Mouse (Mus musculus): ENCODE measurements around the gene Dnaaf2. TPM values are rescaled to one million over a fixed set of nuclear protein-coding genes. Genes with fewer than 3 reads are reported as not detected.

Dnaaf2 gene
- total RNA-seq, 2 experiments from 2014 or later: 2.5 to 2.6 TPM

DNA sequence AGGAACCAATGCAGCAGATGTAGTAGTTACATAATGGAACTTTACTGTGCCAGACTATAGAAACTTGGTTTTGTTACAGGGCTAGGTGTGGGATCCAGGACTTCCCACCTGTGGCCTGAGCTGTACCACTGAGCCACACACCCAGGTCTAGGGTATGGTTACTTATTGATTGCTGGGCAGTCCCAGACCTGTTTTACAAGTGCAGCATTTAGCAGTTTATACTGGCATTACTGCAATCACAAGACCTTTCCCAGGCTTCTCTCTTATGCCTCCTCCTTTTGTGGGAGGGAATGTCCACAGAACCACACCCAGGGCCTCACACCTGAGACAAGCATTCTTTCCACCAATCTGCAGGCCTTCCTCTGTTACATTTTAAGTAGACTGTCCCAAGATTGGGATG is 756 bp upstream of the Dnaaf2 start:
- intact Hi-C loops (cut with DNase I): loop anchor here (5.0 kb wide), 1 partner anchor 98 kb away; the partner anchor contains the start of gene Klhdc2
- no peak for DNase-seq

GRCm38 (mm10) chr12:69197378-69198163 is 658 bp downstream of the Dnaaf2 start:
- DNase-seq: peak; percentile 58
- intact Hi-C loops (cut with DNase I): loop anchor here (5.0 kb wide), 1 partner anchor 100 kb away; the partner anchor contains the start of gene Klhdc2

DNA sequence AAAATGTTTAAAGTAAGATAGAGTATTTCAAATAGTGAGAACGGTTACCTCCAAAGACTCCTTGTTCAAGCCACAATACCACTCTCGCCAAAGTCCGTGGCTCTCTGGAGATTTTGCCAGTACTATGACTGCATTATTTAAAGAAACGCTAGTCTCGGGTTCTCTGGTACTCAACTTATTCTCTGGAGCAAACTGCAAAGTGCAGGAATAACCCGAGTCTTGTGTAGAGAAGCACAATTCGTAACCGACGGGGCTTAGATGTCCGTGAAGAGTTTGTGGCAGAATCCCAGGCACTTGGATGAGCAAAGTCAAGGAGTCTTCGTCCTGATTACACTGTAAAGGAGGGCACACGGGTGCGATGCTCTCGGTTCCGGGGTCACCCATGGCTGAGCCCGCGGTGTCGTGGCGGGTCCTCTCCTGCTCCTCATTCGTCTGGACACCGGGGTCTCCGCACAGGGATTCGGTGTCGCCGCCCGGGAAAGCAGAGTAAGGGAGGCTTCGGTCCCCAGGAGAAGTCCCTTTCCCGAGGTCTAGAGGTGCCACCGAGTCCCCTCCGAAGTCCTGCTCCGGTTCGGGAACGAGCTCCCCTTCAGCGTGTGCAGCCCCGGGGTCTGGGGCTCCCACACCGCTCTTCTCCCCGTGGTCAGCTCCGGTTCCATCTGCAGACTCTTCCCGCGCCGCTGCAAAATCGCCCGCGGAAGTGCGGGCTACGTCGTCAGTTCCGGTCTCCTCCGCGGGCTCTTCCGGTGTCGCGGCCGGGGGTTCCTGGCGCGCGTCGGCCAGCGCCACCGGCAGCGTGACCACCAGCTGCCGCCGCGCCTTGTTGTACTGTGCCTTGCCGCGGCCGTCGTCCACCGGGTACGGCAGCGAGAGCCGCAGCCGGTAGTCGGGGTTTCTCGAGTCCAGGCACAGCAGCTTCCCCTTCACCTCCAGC is 1.5 kb downstream of the Dnaaf2 start, which contains the start of gene Gm49383:
Gene Gm49383 (minus strand): TSS at position 661 of the 934 bp plus-strand sequence.
- intact Hi-C loops (cut with DNase I): loop anchor here (5.0 kb wide), 1 partner anchor 101 kb away; the partner anchor contains the start of gene Klhdc2
- peak; percentile 72 for DNase-seq

DNA sequence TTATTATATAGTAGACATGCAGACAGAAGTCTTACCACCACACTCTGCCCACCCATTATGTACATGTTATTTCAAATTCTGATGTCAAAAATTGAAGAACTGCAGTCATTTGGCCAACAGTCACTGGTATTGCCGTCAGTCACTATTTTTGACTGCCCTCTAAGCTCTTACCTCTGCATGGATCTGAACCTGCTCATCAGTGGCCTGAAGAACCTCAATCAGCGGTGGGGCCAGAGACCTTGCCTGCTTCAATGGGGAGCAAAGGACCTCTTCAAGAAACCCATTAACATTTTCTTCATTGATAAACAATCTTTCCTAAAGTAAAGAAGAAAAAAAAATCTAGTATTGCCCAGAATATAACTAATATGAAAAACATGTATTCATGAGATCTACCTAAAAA is 5.6 kb downstream of the Dnaaf2 start:
- intact Hi-C loops (cut with DNase I): no loop called here
- DNase-seq: no peak

DNA sequence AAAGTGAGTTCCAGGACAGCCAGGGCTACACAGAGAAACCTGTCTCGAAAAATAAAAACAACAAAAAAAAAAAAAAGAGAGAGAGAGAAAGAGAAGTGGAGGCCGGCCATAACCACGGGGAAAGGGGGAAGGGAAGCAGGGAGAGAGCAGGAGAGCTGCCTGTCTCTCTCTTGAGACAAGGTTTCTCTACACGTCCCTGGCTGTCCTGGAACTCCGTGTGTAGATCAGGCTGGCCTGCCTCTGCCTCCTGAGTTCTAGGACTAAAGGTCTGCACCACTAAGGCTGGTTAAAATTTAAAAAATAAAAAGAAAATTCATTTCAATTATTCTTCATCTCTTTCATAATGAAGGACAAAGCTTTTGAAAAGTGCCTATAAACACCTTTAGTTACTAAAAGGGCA is 6.8 kb downstream of the Dnaaf2 start:
- no peak for DNase-seq
- intact Hi-C loops (cut with DNase I): no loop called here

- intact Hi-C loops (cut with DNase I): no loop called here
Observed at GRCm38 (mm10) chr12:69190522-69190921, 7.7 kb downstream of the Dnaaf2 start.

DNA sequence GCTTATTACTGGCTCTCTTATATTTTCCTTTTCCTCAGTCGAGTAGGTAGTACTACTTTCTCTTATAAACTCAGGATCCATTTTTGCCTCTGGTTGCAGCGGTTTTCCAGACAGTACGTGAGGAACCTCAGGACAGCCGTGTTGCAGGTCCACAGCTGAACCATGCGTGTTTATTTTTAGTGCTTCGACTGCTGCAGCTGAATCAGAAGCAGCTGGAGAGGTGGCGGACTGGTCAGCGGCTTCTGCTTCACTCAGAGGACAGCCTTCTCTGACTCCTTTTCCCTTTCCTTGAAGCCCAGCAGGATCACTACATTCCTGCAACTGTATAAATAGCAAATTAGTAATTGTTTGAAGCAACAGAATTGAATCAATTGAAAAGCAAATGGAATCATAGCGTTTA is 8.2 kb downstream of the Dnaaf2 start:
- intact Hi-C loops (cut with DNase I): no loop called here
- DNase-seq: no peak

More at GRCm38 (mm10) chr12:69190522-69190921, 7.7 kb downstream of the Dnaaf2 start:
- DNase-seq: no peak

GRCm38 (mm10) chr12:69186811-69187471 is 11.3 kb downstream of the Dnaaf2 start:
- DNase-seq: no peak
- intact Hi-C loops (cut with DNase I): no loop called here

GRCm38 (mm10) chr12:69185371-69185770 is 12.9 kb downstream of the Dnaaf2 start:
- intact Hi-C loops (cut with DNase I): no loop called here
- no peak for DNase-seq

DNA sequence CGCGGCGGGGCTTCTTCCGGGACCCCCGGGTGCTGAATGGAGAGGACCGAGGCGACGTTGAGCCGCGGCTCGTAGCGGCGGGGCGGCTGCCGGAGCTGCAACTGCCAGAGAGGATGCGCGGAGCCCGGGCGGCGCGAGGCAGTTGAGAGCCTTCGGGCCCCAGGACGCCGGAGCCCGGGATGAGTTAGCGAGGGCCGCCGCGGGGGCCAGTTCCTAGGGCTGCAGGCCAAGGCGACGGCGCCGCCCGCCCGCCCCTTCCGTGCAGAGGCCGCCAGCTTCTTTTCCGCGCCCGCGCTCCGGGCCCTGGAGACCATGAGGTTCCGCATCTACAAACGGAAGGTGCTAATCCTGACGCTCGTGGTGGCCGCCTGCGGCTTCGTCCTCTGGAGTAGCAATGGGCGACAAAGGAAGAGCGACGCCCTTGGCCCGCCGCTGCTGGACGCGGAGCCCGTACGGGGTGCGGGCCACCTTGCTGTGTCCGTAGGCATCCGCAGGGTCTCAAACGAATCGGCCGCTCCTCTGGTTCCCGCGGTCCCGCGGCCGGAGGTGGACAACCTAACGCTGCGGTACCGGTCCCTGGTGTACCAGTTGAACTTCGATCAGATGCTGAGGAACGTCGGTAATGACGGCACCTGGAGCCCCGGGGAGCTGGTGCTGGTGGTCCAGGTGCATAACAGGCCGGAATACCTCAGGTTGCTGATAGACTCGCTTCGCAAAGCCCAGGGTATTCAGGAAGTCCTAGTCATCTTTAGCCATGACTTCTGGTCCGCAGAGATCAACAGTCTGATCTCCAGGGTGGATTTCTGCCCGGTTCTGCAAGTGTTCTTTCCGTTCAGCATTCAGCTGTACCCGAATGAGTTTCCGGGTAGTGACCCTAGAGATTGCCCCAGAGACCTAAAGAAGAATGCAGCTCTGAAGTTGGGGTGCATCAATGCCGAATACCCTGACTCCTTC is 13.6 kb downstream of the Dnaaf2 start:
- intact Hi-C loops (cut with DNase I): no loop called here
- no peak for DNase-seq

DNA sequence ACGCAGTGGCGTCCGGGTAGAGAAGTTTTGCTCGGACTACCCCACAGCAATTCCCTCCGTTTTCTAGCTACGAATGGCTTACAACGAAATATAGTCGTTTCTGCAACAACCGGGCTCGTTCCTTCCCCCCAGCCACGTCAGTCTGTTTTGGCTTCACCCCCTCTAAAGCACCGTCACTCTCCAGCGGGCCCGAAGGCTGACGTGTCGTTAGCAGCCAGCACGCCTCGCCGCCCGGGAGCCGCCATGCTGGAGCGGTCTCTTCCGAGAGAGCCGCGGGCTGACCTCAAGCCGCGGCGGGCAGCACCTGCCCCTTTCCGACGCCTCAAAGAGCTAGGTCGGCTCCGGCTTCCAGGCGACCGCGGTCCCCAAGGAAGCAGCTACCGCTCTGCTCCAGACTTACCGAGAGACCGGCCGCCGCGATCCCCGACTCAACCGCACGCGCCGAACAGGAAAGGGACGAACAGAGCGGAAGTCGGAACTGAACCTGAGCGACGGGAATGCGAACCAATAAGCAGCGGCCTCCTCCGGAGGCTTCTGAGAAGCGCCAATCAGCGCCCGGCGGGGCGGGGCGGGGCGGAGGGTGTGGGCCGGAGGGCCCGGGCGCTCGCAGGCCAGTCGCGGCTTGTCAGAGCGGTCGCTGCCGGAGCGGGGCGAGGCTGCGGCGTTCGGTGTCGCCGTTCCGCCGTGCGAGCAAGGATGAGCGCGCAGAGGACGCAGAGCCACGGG is 14.5 kb downstream of the Dnaaf2 start, which contains the start of the genes Rpl36al and Mgat2:
Gene Rpl36al (minus strand): TSS at position 501 of the 726 bp plus-strand sequence.
Gene Mgat2 (plus strand): TSS at position 575 of the 726 bp plus-strand sequence.
- intact Hi-C loops (cut with DNase I): no loop called here
- peak; percentile 99 for DNase-seq

DNA sequence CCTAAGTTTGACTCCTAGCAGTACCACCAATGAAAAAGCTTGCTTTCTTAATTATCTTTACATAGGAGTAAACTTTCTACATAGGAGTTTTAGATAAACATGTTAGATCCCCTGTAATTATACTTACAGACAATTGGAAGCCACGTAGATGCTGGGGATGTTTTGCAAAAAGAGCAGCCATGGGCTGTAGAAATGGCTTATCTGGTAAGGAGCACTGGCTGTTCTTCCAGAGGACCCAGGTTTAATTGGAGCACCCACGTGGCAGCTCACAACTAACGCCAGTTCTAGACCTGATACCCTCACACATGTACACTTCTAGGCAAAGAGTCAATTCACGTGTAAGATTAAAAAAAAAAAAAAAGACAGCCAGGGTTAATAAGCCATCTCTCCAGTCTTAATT is 16.4 kb downstream of the Dnaaf2 start:
- DNase-seq: no peak
- intact Hi-C loops (cut with DNase I): no loop called here

DNA sequence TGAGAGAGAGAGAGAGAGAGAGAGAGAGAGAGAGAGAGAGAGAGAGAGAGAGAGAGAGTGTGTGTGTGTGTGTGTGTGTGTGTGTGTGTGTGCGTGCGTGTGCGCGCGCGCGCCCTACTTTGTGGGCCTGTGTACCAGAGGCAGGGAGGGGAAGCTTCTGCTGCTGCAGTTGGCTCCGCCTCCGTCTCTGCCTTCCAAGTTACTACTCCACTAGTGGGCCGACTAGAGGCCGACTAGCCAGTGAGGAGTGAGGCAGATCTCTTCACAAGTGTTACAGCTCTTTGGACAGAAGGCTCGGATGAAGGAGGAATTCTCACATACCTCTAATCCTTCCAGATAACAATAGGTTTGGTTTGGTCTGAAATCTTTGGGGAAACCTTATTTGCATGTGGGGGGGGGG is 18.9 kb downstream of the Dnaaf2 start:
- no peak for DNase-seq
- intact Hi-C loops (cut with DNase I): no loop called here

DNA sequence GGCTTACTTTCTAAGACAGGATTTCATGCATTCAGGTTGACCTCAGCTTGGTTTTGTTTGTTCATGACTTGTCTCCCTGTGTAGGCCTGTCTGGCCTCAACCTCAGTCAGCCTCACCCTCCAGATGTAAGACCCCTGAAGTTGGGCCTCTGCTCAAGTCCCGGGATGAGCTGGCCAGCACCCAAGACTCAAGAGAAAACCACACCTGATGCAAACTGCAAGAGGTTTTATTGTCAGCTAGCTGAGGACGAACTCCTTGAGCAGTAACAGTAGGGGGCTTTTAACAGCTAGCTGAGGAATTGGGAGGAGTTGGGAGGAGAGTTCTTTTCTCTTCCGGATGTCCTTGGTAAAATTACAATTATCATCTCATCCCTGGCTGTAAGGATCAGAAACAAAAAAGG is 20.7 kb downstream of the Dnaaf2 start:
- intact Hi-C loops (cut with DNase I): no loop called here

GRCm38 (mm10) chr12:69175975-69176374 is 22.3 kb downstream of the Dnaaf2 start:
- no peak for DNase-seq
- intact Hi-C loops (cut with DNase I): no loop called here

More for the DNA sequence above, 20.7 kb downstream of the Dnaaf2 start:
- DNase-seq: no peak

GRCm38 (mm10) chr12:69171307-69171706 is 26.9 kb downstream of the Dnaaf2 start:
- intact Hi-C loops (cut with DNase I): no loop called here
- no peak for DNase-seq

- intact Hi-C loops (cut with DNase I): no loop called here
- DNase-seq: peak; percentile 88
Observed at GRCm38 (mm10) chr12:69168461-69169106, 29.6 kb downstream of the Dnaaf2 start, which contains the start of gene Lrr1. Gene Lrr1 (plus strand): TSS chr12:69168814.
